Mouse (Mus musculus) cortical plate, adult 2 months (tissue): ENCODE measurements around the gene Lgals3bp.

Experiments used
- CTCF ChIP-seq: fragments of 200-500 bp; IDR thresholded peaks from 2 replicates; pipeline ENCODE4 v1.5.1; 2011; ENCODE audit warnings: mild to moderate bottlenecking, control low read depth, low read length; ENCODE audit not compliant: insufficient read depth; ENCODE audit errors: extremely low read depth
- POLR2A ChIP-seq: fragments of 200-500 bp; IDR thresholded peaks from 2 replicates; pipeline ENCODE4 v1.6.1; 2011; ENCODE audit warnings: mild to moderate bottlenecking, low read length, control low read depth; ENCODE audit not compliant: insufficient read depth; ENCODE audit errors: extremely low read depth

DNA sequence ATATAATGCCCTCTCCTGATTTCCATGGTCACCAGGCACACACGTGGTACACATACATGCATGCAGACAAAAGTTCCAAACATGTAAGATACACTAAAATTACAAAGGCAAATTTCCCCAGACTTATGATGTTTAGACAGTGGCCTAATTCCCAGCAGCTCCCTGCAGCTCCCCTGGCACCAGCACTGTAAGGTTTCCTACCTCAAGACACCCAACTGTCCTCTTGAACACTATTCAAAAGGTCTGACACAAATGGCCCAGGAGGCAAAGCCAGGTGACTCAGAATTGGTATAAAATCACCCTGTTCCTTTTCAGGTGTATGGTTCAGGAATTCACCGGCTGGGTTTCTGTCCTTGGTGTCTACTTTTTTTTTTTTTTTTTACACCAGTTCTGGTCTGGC is 1.3 kb upstream of the Lgals3bp start:
- TF ChIP-seq POLR2A (no peak), CTCF (no peak)
